Mouse (Mus musculus) liver, adult (tissue): ENCODE results near the gene Rps18.

Experiments used
- GATA4 ChIP-seq: IDR thresholded peaks from 2 replicates; pipeline ENCODE4 v1.6.1; 2014; ENCODE audit warnings: mild to moderate bottlenecking, low read length; ENCODE audit not compliant: insufficient replicate concordance

The Rps18 gene

DNA sequence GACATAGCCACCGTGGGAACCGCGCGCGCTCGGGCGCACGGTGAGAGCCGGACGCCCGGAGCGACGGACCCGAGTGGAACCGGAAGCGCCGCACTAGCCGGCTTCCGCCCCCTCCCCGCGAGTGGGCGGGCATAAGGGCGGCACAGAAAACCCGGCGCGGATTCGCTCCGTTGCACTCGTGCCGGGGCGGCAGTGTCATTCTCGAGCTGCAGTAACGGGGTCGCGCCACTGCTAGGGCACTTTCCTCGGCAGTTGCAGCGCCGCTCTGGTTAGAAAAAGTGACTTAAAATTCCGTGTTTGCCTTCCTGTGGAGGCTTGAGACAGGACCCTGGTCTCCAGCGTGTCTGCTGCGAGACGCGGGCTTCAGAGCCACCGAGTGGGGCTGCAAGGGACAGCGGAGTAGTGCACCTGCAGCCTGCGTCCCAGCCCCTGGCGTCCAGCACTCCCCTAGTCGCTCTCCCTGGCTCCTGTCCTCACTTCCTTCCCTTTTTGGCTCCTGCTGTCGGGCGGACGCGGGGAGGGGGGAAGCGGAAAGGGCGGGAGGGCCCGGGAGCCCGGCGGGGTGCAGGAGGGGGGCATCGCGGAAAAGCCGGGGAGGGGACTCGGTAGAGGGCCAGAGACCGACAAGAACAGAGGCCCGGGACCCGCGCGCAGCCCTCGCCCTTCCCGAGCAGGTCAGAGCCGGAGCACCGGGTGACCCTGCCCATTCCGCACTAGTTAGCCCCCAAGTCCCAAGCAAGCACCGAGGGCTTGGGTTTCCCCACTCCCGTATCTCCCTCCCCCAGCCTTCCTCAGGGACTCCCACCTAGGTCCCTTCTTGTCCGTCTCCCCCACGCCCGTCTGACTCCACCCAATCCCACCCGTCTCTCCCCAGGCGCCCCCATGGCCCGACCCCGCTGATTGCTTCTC is 26.2 kb downstream of the Rps18 start, which contains the start of gene Rgl2:
Gene Rgl2, plus strand, starts transcription at position 173 of the 909 bp plus-strand sequence.
- peak; percentile 39; the same call in 1 of the 2 replicates for TF ChIP-seq GATA4

DNA sequence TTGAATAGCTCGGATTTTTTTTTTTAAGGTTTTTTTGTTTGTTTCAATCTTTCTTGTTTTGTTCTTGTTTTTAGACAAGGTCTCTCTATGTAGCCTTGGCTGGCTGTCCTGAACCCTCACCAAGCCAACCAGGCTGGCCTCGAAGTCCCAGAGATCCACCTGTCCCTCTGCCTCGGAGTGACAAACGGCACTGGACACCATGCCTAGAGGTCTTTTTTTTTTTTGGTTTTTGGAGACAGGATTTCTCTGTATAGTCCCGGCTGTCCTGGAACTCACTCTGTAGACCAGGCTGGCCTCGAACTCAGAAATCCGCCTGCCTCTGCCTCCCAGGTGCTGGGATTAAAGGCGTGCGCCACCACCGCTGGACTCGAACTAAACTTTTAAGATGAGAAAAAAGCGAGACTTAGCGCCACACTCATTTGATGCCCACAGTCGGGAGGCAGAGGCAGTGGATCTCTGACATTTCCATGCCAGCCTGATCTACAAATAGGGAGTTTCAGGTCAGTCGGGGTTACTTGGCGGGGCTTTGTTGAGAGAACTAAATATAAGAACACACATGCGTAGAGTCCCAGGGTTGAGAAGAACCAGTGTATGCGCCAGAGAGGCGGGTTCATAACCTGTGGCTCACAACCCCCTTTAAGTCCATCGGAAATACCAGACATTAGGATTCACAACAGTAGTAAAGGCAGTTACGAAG is 27.4 kb downstream of the Rps18 start:
- no peak for TF ChIP-seq GATA4

DNA sequence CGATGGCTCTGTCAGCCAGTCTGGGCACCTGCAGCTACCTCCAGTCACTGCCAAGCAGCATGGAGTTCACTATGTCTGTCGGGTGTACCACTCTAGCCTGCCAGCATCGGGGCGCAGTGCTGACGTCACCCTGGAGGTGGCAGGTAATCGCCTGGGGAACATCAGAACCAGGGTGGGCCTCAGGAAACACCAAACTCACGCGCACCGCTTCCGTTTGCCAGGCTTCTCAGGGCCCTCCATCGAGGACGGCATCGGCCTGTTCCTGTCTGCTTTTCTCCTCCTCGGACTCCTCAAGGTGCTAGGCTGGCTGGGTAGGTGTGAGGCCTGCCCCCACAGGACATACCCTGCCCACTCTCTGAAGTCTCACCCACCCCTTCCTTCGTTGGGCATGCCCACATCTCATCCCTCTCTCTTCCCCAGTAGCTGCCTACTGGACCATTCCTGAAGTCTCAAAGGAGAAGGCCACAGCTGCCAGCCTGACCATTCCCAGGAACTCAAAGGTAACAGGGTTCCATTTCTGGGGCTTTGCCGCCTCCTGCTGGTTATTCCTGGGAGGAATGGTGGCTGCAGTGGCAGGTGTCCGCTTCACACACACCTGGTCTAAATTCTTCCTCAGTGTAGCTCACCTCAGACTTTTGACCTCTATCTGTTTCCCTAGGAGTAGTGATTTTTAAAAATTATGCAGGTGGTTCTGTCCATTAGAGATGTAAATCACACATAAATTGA is 29.4 kb downstream of the Rps18 start:
- TF ChIP-seq GATA4, result no peak

DNA sequence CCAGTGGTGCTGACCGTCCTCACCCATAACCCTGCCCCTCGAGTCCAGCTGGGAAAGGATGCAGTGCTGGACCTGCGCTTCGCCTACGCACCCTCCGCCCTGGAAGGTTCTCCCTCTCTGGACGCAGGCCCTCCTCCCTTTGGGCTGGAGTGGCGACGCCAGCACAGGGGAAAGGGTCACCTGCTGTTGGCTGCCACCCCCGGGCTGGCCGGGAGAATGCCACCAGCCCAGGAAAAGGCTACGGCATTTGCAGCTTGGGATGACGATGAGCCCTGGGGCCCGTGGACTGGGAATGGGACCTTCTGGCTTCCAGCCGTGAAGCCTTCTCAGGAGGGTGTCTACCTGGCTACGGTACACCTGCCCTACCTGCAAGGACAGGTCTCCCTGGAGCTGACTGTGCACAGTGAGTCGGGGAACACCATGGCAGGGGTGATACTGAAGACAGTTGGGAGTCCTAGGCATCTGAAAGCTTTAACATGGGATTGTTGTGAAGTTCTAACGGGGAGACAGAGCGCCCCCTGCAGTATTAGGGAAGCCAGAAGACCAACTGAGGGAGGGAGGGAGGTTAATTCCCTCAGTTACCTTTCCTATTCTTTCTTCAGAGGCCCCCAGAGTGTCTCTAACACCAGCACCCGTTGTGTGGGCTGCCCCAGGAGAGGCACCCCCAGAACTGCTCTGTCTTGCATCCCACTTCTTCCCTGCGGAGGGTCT is 30.2 kb downstream of the Rps18 start:
- no peak for TF ChIP-seq GATA4

DNA sequence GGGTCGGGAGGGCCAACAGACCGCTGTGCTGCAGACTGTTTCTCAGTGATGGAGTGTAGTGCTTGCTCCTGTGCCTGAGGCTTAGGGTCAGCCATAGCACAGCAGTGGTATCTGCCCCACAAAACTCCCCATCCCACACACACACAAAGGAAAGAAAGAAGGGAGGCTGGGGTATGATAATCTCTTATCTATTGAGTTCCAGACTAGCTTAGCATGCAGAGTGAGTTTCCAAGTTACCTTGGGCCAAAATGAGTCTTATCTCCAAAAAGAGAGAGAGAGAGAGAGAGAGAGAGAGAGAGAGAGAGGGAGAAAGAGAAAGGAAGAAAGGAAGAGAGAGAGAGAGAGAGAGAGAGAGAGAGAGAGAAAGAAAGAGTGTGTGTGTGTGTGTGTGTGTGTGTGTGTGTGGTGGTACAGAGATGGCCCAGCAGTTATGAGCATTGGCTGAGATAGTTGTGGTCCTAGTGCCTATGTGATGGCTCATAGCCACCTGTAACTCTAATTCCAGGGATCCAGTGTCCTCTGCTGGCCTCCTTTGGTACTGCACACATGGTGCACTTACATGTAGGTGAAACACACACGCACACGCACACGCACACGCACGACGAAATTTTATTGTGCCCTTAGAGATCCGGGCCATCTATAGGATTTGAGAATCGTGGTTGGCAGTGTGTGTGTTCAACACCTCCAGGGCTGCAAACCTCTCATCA is 31.1 kb downstream of the Rps18 start:
- no peak for TF ChIP-seq GATA4

DNA sequence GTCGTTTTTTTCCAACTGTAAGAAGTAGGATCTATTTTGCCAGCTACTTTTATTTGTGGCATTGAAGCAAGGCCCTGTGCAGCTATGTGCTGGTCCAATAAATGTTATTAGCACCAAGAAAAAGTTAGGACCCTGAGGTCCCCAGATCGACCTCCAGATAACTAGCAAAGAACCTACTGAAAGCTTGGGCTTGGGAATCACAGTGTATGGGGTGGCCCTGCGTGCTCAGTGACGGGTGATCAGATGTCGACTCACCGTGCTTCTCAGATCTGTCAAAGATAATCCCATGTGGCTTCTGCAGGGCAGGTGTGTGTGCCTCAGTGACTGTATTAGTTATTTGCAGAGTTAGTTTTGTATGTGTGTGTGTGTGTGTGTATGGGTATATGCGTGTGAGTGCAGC is 34.4 kb downstream of the Rps18 start:
- no peak for TF ChIP-seq GATA4

DNA sequence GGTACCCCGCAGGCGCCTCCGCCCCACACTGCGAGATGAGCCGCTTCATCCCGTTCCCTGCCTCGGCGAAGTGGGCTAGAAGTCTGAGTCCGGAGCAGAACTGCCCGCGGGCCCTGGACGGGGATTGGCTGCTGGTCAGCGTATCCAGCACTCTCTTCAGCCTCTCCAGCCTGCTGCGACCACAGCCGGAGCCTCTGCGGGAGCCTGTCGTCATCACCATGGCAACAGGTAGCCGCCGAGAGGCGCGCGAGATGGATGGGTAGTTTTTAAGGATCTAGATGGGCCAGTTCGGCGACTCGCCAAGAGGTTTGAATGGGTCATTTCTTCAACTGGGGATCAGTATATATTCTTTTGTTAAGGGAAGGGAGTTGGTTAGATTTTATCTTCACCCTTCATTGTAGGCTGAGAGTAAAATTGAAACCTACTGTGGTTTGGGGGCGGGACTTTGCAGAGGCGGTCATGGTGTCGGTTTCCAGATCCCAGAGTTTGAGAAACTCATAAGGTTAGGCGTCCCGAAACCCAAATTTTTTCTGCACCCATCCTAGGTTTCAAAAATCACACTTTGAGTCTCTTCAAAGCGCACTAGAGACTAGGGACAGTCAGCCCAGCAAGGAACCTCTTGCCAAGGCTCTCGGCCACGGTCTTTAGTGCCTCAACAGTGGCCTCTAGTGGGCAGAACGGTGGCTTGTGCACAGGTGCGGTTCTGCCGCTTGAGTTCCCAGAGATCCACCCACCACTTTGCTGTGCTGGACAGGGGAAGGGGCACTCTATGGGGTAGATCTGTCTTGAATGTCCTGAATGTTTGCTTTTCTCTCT is 35.3 kb downstream of the Rps18 start:
- TF ChIP-seq GATA4, result no peak

DNA sequence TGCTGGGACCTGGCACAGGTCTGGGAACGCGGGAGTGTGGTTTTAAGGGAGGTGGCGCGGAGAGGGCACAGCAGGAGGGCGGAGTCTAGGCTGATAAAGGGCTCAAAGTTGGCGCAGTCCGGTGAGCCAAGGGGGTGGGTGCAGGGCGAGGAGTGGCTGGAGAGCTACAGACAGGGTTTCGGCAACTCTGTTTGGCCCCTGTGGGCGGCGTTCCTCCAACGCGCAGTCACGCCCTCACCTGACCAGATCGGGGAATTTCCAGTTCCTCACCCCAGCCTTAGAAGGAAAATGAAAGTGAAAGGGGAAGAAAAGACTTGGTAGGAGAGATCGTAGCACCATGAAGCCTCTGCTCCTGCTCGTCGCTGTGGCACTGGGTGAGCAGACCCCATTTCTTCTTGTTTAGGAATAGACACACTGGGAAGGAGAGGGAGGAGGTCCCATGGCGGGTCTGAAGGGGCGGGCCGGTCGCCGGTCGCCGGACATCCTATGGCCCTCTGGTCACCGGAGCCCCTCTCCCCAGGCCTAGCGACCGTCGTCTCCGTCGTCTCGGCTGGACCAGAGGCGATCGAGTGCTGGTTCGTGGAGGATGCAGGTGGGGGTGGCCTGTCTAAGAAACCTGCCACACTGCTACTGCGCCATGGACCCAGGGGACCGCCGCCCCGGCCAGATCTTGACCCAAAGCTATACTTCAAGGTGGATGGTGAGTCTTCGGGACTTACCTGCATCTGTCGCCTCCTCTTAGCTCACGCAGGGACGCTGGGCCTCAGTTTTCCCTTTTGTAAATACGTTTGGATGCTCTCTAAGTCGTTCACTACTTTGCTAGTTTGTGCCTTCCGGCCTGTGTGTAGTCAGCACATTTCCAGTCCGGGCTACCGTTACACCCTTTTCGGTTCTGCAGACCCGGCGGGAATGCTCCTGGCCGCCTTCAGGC is 36.2 kb downstream of the Rps18 start:
- peak; percentile 83; the same call in 1 of the 2 replicates for TF ChIP-seq GATA4

DNA sequence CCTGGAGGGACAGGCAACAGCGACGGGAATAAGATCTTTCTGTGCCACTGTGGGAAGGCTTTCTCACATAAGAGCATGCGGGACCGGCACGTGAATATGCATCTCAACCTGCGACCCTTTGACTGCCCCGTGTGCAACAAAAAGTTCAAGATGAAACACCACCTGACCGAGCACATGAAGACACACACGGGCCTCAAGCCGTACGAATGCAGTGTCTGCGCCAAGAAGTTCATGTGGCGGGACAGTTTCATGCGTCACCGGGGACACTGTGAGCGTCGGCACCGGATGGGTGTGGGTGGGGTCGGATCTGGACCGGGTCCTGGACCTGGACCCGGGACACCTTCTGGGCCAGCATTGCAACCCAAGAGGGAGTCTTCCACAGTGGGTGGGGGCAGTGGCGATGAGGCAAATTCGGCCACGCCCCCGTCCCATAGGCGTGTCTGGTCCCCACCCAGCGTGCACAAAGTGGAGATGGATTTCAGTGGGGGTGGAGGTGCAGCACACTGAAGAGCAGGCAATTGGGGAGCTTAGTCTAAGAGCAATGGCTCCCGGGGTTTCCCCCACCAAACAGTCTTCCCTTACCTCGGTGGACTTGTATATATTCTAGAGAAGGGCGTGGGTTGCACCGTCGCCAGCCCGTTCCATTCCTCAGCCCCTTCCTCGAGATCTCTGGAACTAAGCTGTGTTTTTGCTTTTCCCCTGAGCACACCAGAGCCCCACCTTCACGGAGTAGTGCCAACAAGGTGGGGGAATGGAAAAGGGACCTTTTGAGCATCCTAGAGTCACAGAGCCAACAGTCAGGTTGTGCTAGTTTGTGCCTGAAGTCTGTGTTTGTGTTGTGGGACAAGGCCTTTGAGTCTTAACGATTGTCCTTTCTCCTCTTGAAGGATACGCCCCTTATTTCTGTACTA is 37.3 kb downstream of the Rps18 start:
- no peak for TF ChIP-seq GATA4

DNA sequence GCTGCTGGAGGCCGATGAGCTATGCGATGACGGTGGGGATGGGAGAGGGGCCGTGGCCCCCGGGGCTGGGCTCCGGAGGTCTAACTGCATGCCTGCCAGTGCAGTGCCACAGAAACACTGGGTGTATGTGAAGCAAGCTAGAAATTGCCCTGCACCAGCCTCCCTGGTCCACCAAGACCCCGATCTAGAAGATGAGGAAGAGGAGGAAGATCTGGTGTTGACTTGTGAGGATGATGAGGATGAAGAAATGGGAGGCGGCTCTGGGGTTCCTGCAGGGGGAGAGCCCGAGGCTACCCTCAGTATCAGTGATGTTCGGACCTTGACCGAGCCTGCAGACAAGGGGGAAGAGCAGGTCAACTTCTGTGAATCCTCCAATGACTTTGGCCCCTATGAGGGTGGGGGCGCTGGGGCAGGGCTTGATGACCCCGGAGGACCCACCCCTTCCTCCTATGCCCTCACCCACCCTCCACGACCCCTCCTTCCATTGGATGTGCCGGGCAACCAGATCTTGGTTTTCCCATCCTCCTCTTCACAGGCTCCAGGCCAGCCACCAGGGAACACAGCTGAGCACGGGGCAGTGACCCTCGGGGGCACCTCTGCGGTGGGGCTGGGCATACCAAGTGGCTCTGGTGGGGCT is 38.0 kb downstream of the Rps18 start:
- TF ChIP-seq GATA4, result no peak
